Mouse (Mus musculus): ENCODE data around the gene Olfr1390.
"Not testable (repeated sequence)": the region's sequence is repeated elsewhere in the genome, so short reads cannot be mapped to it uniquely, and the experiment has no call there.

Olfr1390 gene

DNA sequence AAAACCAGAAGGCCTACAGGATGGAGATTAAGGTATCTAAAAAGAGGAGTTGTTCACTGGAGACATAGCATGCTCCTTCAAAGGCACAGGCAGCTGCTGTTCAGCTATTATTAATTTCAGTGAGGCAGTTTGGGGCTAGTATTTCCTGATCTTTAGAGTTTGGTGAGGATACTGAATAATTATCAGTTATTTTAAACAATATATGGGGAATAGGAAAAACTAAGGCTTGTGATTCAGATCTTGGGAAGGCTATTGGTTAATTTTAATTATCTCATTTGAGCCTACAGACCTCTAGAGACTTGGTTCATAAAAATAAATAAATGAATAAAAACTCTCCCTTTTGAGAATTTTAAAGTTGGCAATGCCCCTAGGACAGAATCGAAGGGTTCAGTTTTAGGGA, at the start of gene Olfr1390:
TSS of gene Olfr1390 (plus strand) at position 301 of the 400 bp plus-strand sequence.
- DNase-seq (ENCODE audit: low spot score), result no peak

GRCm38 (mm10) chr11:49287251-49287650, 47.7 kb upstream of the Olfr1390 start:
- no peak for DNase-seq (ENCODE audit: low spot score)

GRCm38 (mm10) chr11:49292777-49293176, 42.2 kb upstream of the Olfr1390 start:
- DNase-seq (ENCODE audit: low spot score), result no peak

DNA sequence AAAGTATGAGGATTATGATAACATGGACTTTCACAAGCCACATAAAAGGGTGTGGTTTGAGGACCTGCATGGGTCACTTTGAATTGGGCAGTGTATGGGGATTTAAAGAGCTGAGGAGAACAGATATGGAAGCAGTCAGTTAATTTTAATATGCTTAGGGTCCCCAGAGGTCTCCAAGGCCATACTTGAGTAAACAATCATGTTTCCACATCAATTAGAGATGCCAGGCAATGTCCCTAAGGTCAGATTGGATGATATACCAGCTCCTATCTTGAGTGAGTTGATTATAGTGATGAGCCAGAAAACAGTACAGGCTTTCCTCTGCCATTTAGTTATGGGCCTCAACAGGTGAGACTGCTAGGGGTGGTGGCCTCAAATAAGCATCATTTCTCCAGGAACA, 30.5 kb upstream of the Olfr1390 start, which contains the start of gene Olfr10:
TSS of gene Olfr10 (plus strand) at position 301 of the 400 bp plus-strand sequence.
- DNase-seq (ENCODE audit: low spot score), result no peak

GRCm38 (mm10) chr11:49308547-49308946, 26.4 kb upstream of the Olfr1390 start:
- DNase-seq (ENCODE audit: low spot score), result not testable (repeated sequence)

DNA sequence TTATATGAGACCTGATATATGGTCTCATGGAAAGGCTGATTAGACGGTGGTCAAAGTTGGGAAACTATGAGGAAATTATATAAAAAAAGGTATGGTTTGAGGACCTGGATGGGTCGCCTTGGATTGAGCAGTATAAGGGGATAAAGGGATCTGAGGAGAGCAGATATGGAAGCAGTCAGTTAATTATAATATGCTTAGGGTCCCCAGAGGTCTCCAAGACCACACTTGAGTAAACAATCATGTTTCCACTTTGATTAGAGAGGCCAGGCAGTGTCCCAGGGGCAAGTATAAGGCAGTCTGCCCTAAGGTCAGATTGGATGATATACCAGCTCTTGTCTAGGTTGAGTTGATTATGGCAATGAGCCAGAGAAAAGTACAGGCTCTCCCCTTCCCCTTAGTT, 12.5 kb upstream of the Olfr1390 start, which contains the start of gene Olfr1391:
TSS of gene Olfr1391 (plus strand) at position 301 of the 400 bp plus-strand sequence.
- no peak for DNase-seq (ENCODE audit: low spot score)

- DNase-seq (ENCODE audit: low spot score), result no peak
Observed at GRCm38 (mm10) chr11:49326726-49327125, 8.3 kb upstream of the Olfr1390 start.

DNA sequence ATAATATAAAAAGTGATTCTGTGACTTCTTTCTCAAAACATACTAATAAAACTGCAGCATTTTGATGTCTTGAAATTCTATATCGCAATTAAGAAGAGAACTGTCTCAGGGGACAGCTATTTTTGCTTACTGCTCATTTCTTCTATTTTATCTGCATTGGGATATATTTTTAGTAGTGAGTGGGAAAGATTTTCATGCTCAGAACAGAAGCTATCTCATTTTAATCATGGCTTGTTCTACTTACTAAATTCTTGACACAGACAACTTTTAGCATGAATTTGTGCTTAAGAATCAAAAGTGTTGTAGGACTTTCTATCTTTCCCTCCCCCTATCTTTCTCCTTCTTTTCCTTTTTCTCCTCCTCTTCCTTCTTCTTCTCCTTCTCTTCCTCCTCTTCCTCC, 5.3 kb upstream of the Olfr1390 start:
- no peak for DNase-seq (ENCODE audit: low spot score)

GRCm38 (mm10) chr11:49337150-49337832, 2.3 kb downstream of the Olfr1390 start:
- DNase-seq (ENCODE audit: low spot score), result no peak

DNA sequence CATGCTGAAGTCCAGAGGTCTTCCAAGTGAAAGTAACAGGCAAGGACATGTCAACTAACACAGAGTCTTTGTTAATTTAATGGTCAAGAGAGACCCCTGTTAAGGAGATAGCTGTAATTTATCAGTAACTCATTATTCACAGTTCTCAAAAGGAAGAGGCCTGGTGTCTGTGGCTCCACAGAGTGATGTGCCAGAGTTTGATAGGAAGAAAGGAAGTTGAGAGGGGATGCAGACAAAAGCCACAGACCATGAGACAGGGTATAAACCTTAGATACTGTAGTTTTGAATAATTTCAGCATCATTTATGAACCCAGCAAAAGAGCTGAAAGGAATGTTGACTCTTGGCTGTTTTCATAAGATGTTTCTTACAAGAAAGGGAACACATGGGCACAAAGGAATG, 48.1 kb downstream of the Olfr1390 start:
- DNase-seq (ENCODE audit: low spot score), result no peak

GRCm38 (mm10) chr11:49386118-49386517, 51.1 kb downstream of the Olfr1390 start:
- DNase-seq (ENCODE audit: low spot score), result not testable (repeated sequence)

Measured in embryo, embryonic 10.5 days (tissue).